Mouse (Mus musculus) urinary bladder, postnatal 4 days (tissue): ENCODE measurements around the gene Angptl1.

ENCODE experiments used
- DNase-seq, 2 experiments: peaks; one replicate each; pipeline ENCODE4 v3.0.0; 2021 to 2022; ENCODE audit warnings: low spot score in 2 of 2

Angptl1 gene

GRCm38 (mm10) chr1:156838177-156838576 is at the start of gene Angptl1:
TSS of gene Angptl1 (plus strand) at chr1:156838562.
- no peak for DNase-seq

- DNase-seq = no peak
These were observed 48.4 kb upstream of the Angptl1 start for GRCm38 (mm10) chr1:156789844-156790490.

- no peak for DNase-seq
These were observed 42.1 kb upstream of the Angptl1 start for GRCm38 (mm10) chr1:156796251-156796650.

GRCm38 (mm10) chr1:156801276-156801675 is 37.1 kb upstream of the Angptl1 start:
- DNase-seq = no peak

- DNase-seq = peak in 1 of 2 experiments; percentile 12
These were observed 30.0 kb upstream of the Angptl1 start for GRCm38 (mm10) chr1:156808332-156808731.

- peak in 1 of 2 experiments; percentile 6 for DNase-seq
These were observed 26.4 kb upstream of the Angptl1 start for GRCm38 (mm10) chr1:156811928-156812327.

- peak in 1 of 2 experiments; percentile 12 for DNase-seq
These were observed 25.6 kb upstream of the Angptl1 start for GRCm38 (mm10) chr1:156812716-156813115.

- DNase-seq = peak in 1 of 2 experiments; percentile 8
These were observed 24.9 kb upstream of the Angptl1 start for GRCm38 (mm10) chr1:156813485-156813884.

- no peak for DNase-seq
These were observed 19.1 kb upstream of the Angptl1 start for GRCm38 (mm10) chr1:156819236-156819635.

- DNase-seq = peak in 1 of 2 experiments; percentile 31
These were observed 333 bp downstream of the Angptl1 start for GRCm38 (mm10) chr1:156838695-156839094.

- DNase-seq = no peak
These were observed 3.4 kb downstream of the Angptl1 start for GRCm38 (mm10) chr1:156841625-156842339.

- DNase-seq = no peak
These were observed 8.7 kb downstream of the Angptl1 start for GRCm38 (mm10) chr1:156847098-156847497.

GRCm38 (mm10) chr1:156852409-156852808 is 14.0 kb downstream of the Angptl1 start:
- no peak for DNase-seq

- DNase-seq = no peak
These were observed 14.5 kb downstream of the Angptl1 start for GRCm38 (mm10) chr1:156852872-156853271.

GRCm38 (mm10) chr1:156854558-156854957 is 16.2 kb downstream of the Angptl1 start:
- no peak for DNase-seq

GRCm38 (mm10) chr1:156856666-156857065 is 18.3 kb downstream of the Angptl1 start:
- DNase-seq = no peak

GRCm38 (mm10) chr1:156859156-156859555 is 20.8 kb downstream of the Angptl1 start:
- no peak for DNase-seq

GRCm38 (mm10) chr1:156859711-156860250 is 21.4 kb downstream of the Angptl1 start:
- no peak for DNase-seq

- DNase-seq = no peak
These were observed 21.9 kb downstream of the Angptl1 start for GRCm38 (mm10) chr1:156860266-156860665.

- no peak for DNase-seq
These were observed 23.2 kb downstream of the Angptl1 start for GRCm38 (mm10) chr1:156861475-156862043.

- no peak for DNase-seq
These were observed 25.4 kb downstream of the Angptl1 start for GRCm38 (mm10) chr1:156863726-156864125.

GRCm38 (mm10) chr1:156864240-156864639 is 25.9 kb downstream of the Angptl1 start:
- DNase-seq = no peak

GRCm38 (mm10) chr1:156870028-156870427 is 31.7 kb downstream of the Angptl1 start:
- no peak for DNase-seq
